ENCODE assay signal across 11 mouse cellular contexts in genomic region chr13:16022536-16022935, GRCm38 (mm10). TPM values are rescaled to one million over a fixed set of nuclear protein-coding genes. Genes with fewer than 3 reads are reported as not detected.
DNase-seq lines count a peak whose midpoint lies in the region; ATAC-seq and TF ChIP-seq lines count a peak whose summit lies in the region.
"Had no signal": no experiment of that assay in that cellular context is flagged by ENCODE, and none has a peak within 500 bp of the region (broad histone marks: within the 10 kb centered on the region; RNA-seq: fewer than 3 reads in every experiment).

No protein-coding gene starts in this region.

- no peaks in the 10 kb centered on the region; the same call in 1 of the 2 replicates for H3K4me1 ChIP-seq in cerebellum, adult 2 months (ENCODE audit: control insufficient read depth, insufficient read depth, low read length)
- H3K4me1 ChIP-seq in hindbrain, embryonic 14.5 days (replicated peaks; ENCODE audit: control insufficient read depth, insufficient read depth, low read length), result peaks cover 5% of the 10 kb centered on the region
- H3K4me1 ChIP-seq in hindbrain, embryonic 13.5 days (replicated peaks), result peaks cover 12% of the 10 kb centered on the region
- H3K4me1 ChIP-seq in midbrain, embryonic 14.5 days (ENCODE audit: control insufficient read depth, insufficient read depth, low read length), result peaks cover 4% of the 10 kb centered on the region
- peaks cover 3% of the 10 kb centered on the region; the same call in 1 of the 2 replicates for H3K4me1 ChIP-seq in midbrain, embryonic 11.5 days (ENCODE audit: control insufficient read depth, insufficient read depth, low read length)
- peaks cover 14% of the 10 kb centered on the region for H3K4me1 ChIP-seq in neural tube, embryonic 15.5 days

- TF ChIP-seq POLR2A in cerebellum, adult 2 months (IDR thresholded peaks at IDR 0.05; ENCODE audit: borderline replicate concordance, insufficient read depth, low read length), result no peak

- H3K9ac ChIP-seq in hindbrain, embryonic 14.5 days, result peak overlapping the region; percentile 49; the same call in 1 of the 2 replicates
- H3K9ac ChIP-seq in hindbrain, embryonic 13.5 days, result no peak overlapping the region
- no peak overlapping the region for H3K9ac ChIP-seq in midbrain, embryonic 14.5 days (replicated peaks; ENCODE audit: low read length)
- H3K9ac ChIP-seq in midbrain, embryonic 11.5 days (ENCODE audit: low read length), result no peak overlapping the region
- no peak overlapping the region for H3K9ac ChIP-seq in neural tube, embryonic 15.5 days (replicated peaks)
- H3K9ac ChIP-seq: embryonic facial prominence, embryonic 15.5 days; liver, embryonic 15.5 days had no signal

- peak overlapping the region; percentile 51 for H3K4me3 ChIP-seq in cerebellum, adult 2 months (replicated peaks; ENCODE audit: insufficient read depth, low read depth, low read length)
- H3K4me3 ChIP-seq in hindbrain, embryonic 14.5 days (replicated peaks; ENCODE audit: low read length), result peak overlapping the region; percentile 18
- no peak overlapping the region for H3K4me3 ChIP-seq in hindbrain, embryonic 13.5 days
- H3K4me3 ChIP-seq in midbrain, embryonic 14.5 days (replicated peaks; ENCODE audit: low read depth, low read length), result no peak overlapping the region
- no peak overlapping the region for H3K4me3 ChIP-seq in midbrain, embryonic 11.5 days (ENCODE audit: low read depth, low read length)
- peak overlapping the region; percentile 24; the same call in 1 of the 2 replicates for H3K4me3 ChIP-seq in neural tube, embryonic 15.5 days (replicated peaks)
- H3K4me3 ChIP-seq: embryonic facial prominence, embryonic 15.5 days; liver, embryonic 15.5 days had no signal

- WGBS in cerebellum, adult 2 months, result 91% methylated on average over 8 of the region's 8 CpGs
- 86% methylated on average over 8 of the region's 8 CpGs for WGBS in hindbrain, embryonic 14.5 days
- 90% methylated on average over 8 of the region's 8 CpGs for WGBS in hindbrain, embryonic 13.5 days
- WGBS in midbrain, embryonic 14.5 days, result 95% methylated on average over 8 of the region's 8 CpGs
- WGBS in midbrain, embryonic 11.5 days, result 94% methylated on average over 8 of the region's 8 CpGs
- WGBS in neural tube, embryonic 15.5 days, result 89% methylated on average over 8 of the region's 8 CpGs

- no peak overlapping the region for H3K27ac ChIP-seq in cerebellum, adult 2 months (ENCODE audit: insufficient read depth, low read length)
- H3K27ac ChIP-seq in hindbrain, embryonic 14.5 days, result peak overlapping the region; percentile 41; the same call in 1 of the 2 replicates
- no peak overlapping the region for H3K27ac ChIP-seq in hindbrain, embryonic 13.5 days
- no peak overlapping the region for H3K27ac ChIP-seq in midbrain, embryonic 14.5 days (replicated peaks; ENCODE audit: low read depth, low read length)
- no peak overlapping the region for H3K27ac ChIP-seq in midbrain, embryonic 11.5 days (ENCODE audit: low read depth, low read length)
- peak overlapping the region; percentile 20; the same call in 1 of the 2 replicates for H3K27ac ChIP-seq in neural tube, embryonic 15.5 days (replicated peaks)
- H3K27ac ChIP-seq: embryonic facial prominence, embryonic 15.5 days; liver, embryonic 15.5 days had no signal

- H3K27me3 ChIP-seq in cerebellum, adult 2 months (ENCODE audit: control insufficient read depth, insufficient read depth, low read length), result no peaks in the 10 kb centered on the region; the same call in 1 of the 2 replicates
- H3K27me3 ChIP-seq in hindbrain, embryonic 14.5 days (ENCODE audit: control insufficient read depth, insufficient read depth, low read length), result peaks cover 11% of the 10 kb centered on the region
- peaks cover 16% of the 10 kb centered on the region for H3K27me3 ChIP-seq in hindbrain, embryonic 13.5 days
- peaks cover 11% of the 10 kb centered on the region; the same call in 1 of the 2 replicates for H3K27me3 ChIP-seq in midbrain, embryonic 14.5 days (ENCODE audit: control insufficient read depth, insufficient read depth, low read length)
- H3K27me3 ChIP-seq in midbrain, embryonic 11.5 days (ENCODE audit: control insufficient read depth, insufficient read depth, low read length), result peaks cover 10% of the 10 kb centered on the region
- peaks cover 17% of the 10 kb centered on the region for H3K27me3 ChIP-seq in neural tube, embryonic 15.5 days (replicated peaks)
- H3K27me3 ChIP-seq: embryonic facial prominence, embryonic 15.5 days had no signal

- no peaks in the 10 kb centered on the region for H3K36me3 ChIP-seq in hindbrain, embryonic 14.5 days (replicated peaks; ENCODE audit: control insufficient read depth, insufficient read depth)
- H3K36me3 ChIP-seq in hindbrain, embryonic 13.5 days, result no peaks in the 10 kb centered on the region
- no peaks in the 10 kb centered on the region for H3K36me3 ChIP-seq in midbrain, embryonic 14.5 days (ENCODE audit: control insufficient read depth, insufficient read depth, low read length)
- no peaks in the 10 kb centered on the region for H3K36me3 ChIP-seq in midbrain, embryonic 11.5 days (ENCODE audit: control insufficient read depth, insufficient read depth, low read length)
- H3K36me3 ChIP-seq in neural tube, embryonic 15.5 days, result no peaks in the 10 kb centered on the region
- H3K36me3 ChIP-seq: liver, embryonic 15.5 days had no signal

- no peak for TF ChIP-seq CTCF in cerebellum, adult 2 months (IDR thresholded peaks at IDR 0.05; ENCODE audit: borderline replicate concordance, insufficient read depth, low read depth, low read length)

- H3K4me2 ChIP-seq in hindbrain, embryonic 14.5 days (replicated peaks), result peak overlapping the region; percentile 46
- no peak overlapping the region for H3K4me2 ChIP-seq in hindbrain, embryonic 13.5 days
- peak overlapping the region; percentile 33 for H3K4me2 ChIP-seq in midbrain, embryonic 14.5 days (ENCODE audit: low read length)
- H3K4me2 ChIP-seq in midbrain, embryonic 11.5 days, result no peak overlapping the region
- H3K4me2 ChIP-seq in neural tube, embryonic 15.5 days, result peak overlapping the region; percentile 50
- H3K4me2 ChIP-seq: liver, embryonic 15.5 days had no signal

- no peaks in the 10 kb centered on the region for H3K9me3 ChIP-seq in hindbrain, embryonic 14.5 days (ENCODE audit: control insufficient read depth, low read length)
- H3K9me3 ChIP-seq in hindbrain, embryonic 13.5 days, result no peaks in the 10 kb centered on the region
- no peaks in the 10 kb centered on the region for H3K9me3 ChIP-seq in midbrain, embryonic 14.5 days (ENCODE audit: control insufficient read depth, low read length)
- no peaks in the 10 kb centered on the region for H3K9me3 ChIP-seq in midbrain, embryonic 11.5 days (ENCODE audit: control insufficient read depth, low read length)
- no peaks in the 10 kb centered on the region for H3K9me3 ChIP-seq in neural tube, embryonic 15.5 days (replicated peaks)
- H3K9me3 ChIP-seq: embryonic facial prominence, embryonic 15.5 days; liver, embryonic 15.5 days had no signal

- no peak for DNase-seq in cerebellum, adult 2 months
- no peak for DNase-seq in cerebellum, postnatal 36 days
- no peak for DNase-seq in hindbrain, embryonic 14.5 days (ENCODE audit: low spot score)
- DNase-seq in midbrain, embryonic 14.5 days, result no peak
- no peak for DNase-seq in midbrain, embryonic 11.5 days (ENCODE audit: low spot score, missing footprints)
- DNase-seq in thymus, postnatal 10 days (ENCODE audit: low spot score in 2 of 2), result no peak
- DNase-seq: adrenal gland, adult 8-10 months had no signal

- no peak for ATAC-seq in hindbrain, embryonic 14.5 days (ENCODE audit: low FRiP score)
- no peak for ATAC-seq in hindbrain, embryonic 13.5 days (ENCODE audit: low FRiP score)
- ATAC-seq in midbrain, embryonic 14.5 days (ENCODE audit: low FRiP score, low TSS enrichment), result no peak
- no peak for ATAC-seq in midbrain, embryonic 11.5 days (ENCODE audit: low FRiP score)
- ATAC-seq in neural tube, embryonic 15.5 days (ENCODE audit: low FRiP score), result no peak

RNA-seq across cellular contexts. Expression of gene Inhba, which starts 10.9 kb away (rescaled TPM):
- 1.8 TPM in 2 replicates for polyA plus RNA-seq in cerebellum, adult 2 months (2012; rRNA removed)
- 1.1 TPM in 2 replicates for polyA plus RNA-seq in hindbrain, embryonic 14.5 days (2014; fragmentation: Nextera tagmentation; extraction: Ambion mirVana)
- 0.56 and 0.78 TPM in 2 replicates for polyA plus RNA-seq in hindbrain, embryonic 13.5 days (2015; fragmentation: Nextera tagmentation; extraction: Ambion mirVana)
- 0.36 and 0.45 TPM in 2 replicates for polyA plus RNA-seq in midbrain, embryonic 14.5 days (2014; fragmentation: Nextera tagmentation; extraction: Ambion mirVana)
- polyA plus RNA-seq in midbrain, embryonic 11.5 days (2014; fragmentation: Nextera tagmentation; extraction: Ambion mirVana), result 0.14 and 0.44 TPM in 2 replicates
- polyA plus RNA-seq in neural tube, embryonic 15.5 days (2015; fragmentation: Nextera tagmentation; extraction: Ambion mirVana), result 2.5 and 4.7 TPM in 2 replicates

Comparison
In these comparisons a context has a peak if more than half of its experiments do, and no peak if none do; other contexts are left out.
1. H3K27ac ChIP-seq: peak in hindbrain, embryonic 14.5 days (single experiment) and neural tube, embryonic 15.5 days (single experiment); none in cerebellum, adult 2 months (single experiment), hindbrain, embryonic 13.5 days (single experiment), midbrain, embryonic 14.5 days (single experiment) and midbrain, embryonic 11.5 days (single experiment).
2. H3K4me3 ChIP-seq: peak in cerebellum, adult 2 months (single experiment), hindbrain, embryonic 14.5 days (single experiment) and neural tube, embryonic 15.5 days (single experiment); none in hindbrain, embryonic 13.5 days (single experiment), midbrain, embryonic 14.5 days (single experiment) and midbrain, embryonic 11.5 days (single experiment).
3. H3K4me2 ChIP-seq: peak in hindbrain, embryonic 14.5 days (single experiment), midbrain, embryonic 14.5 days (single experiment) and neural tube, embryonic 15.5 days (single experiment); none in hindbrain, embryonic 13.5 days (single experiment) and midbrain, embryonic 11.5 days (single experiment).